Mouse (Mus musculus): ENCODE data around the gene Hyls1.

DNA sequence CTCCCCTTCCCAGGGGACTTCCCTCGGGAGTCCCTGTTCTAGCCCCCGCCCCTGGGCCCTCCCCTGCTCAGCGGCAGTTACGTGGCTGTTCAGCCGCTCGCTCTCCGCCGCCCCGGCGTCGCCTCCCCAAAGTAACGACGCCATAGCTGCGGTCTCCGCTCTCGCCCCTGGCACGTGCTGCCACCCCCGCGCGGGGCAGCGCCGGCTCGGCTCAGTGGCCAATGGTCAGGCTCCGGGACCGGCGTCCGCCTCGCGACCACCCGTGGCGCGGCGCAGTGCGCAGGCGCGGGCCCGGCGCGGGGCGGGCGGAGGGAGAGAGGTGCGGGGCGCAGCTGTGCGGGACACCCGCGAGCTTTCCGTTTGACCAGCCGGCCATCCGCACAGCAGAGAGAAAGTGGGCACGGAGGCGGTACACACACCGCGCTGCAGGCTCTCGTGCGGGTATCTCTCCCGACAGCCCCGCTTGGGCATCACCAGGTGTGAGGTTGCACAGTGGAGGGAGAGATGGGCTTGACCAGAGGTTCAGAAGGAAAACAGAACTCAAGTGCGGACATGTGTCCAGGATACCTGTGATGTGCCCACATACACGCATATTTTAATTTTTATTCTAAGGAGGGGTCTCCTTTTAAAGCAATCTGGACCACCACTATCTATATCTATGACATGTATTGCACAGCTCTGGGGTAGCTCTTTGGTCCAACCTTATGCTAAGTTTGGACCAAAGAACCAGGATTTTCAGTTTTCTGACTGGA lies 11.8 kb downstream of the Hyls1 start, which contains the start of the genes Ddx25 and Pus3:
- TF ChIP-seq POLR2A (IDR thresholded peaks at IDR 0.05; ENCODE audit: control insufficient read depth, extremely low read depth, insufficient read depth, low read length, poor library complexity) (no peak), CTCF (IDR thresholded peaks at IDR 0.05; ENCODE audit: borderline replicate concordance, control insufficient read depth, extremely low read depth, insufficient read depth, low read length, poor library complexity) (no peak)
